ENCODE assay signal across 9 mouse cellular contexts in the genomic region with DNA sequence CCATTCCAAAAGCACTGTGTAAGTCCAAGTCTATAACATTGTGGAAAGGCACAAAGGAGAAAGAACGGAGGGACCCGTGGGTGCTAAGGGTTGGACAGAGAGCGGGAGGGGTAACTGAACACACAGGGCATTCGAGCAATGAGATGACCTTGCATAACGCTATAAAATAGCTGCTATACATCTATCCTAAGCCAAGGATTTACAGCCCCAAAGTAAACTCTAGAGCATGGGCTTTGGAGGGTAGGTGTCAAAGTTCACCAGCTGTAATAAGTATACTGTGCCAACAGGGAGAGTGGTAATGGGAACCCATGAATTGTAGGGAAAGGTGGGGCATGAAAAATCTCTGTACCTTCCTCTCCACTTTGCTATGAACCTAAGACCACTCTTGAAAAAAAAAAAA. TPM values are rescaled to one million over a fixed set of nuclear protein-coding genes. Genes with fewer than 3 reads are reported as not detected.
DNase-seq lines count a peak whose midpoint lies in the region; ATAC-seq and TF ChIP-seq lines count a peak whose summit lies in the region.
"Had no signal": no experiment of that assay in that cellular context is flagged by ENCODE, and none has a peak within 500 bp of the region (broad histone marks: within the 10 kb centered on the region; RNA-seq: fewer than 3 reads in every experiment).

Gene Ola1 (minus strand): TSS at position 12 of the 400 bp plus-strand sequence.

- no peak within 1 kb of the TSS for H3K27ac ChIP-seq in ES-E14 (ENCODE audit: insufficient read depth, low read depth, low read length, poor library complexity, severe bottlenecking)

- no peaks in the 10 kb centered on the region for H3K27me3 ChIP-seq in megakaryocyte, embryonic 14.5 days (replicated peaks)

- no peak within 1 kb of the TSS for H3K9ac ChIP-seq in ES-E14 (ENCODE audit: insufficient read depth, low read depth, low read length, poor library complexity, severe bottlenecking)

- no peaks in the 10 kb centered on the region for H3K4me1 ChIP-seq in ES-E14 (ENCODE audit: control insufficient read depth in 2 of 2, insufficient read depth in 2 of 2, low read length in 2 of 2, poor library complexity in 1 of 2)
- peaks cover 4% of the 10 kb centered on the region for H3K4me1 ChIP-seq in megakaryocyte, embryonic 14.5 days

- no peak within 1 kb of the TSS for H3K4me3 ChIP-seq in ES-E14 (ENCODE audit: insufficient read depth in 1 of 2, low read depth in 1 of 2, low read length in 2 of 2, poor library complexity in 1 of 2, severe bottlenecking in 1 of 2)
- H3K4me3 ChIP-seq in megakaryocyte, embryonic 14.5 days (replicated peaks), result no peak within 1 kb of the TSS
- H3K4me3 ChIP-seq: erythroblast, embryonic 14.5 days had no signal

- no peak for DNase-seq in ES-E14 (ENCODE audit: low read depth, low spot score)
- no peak for DNase-seq in adrenal gland, postnatal 14 days
- no peak for DNase-seq in gastrocnemius, postnatal 10 days
- DNase-seq in embryo, embryonic 11 days, result no peak
- no peak for DNase-seq in ovary, postnatal 10 days (ENCODE audit: low spot score)
- no peak for DNase-seq in cerebellum, adult 18-20 months

- ATAC-seq in inflammation-experienced regulatory T-cells, adult 6 months, result no peak

- no peaks in the 10 kb centered on the region for H3K36me3 ChIP-seq in ES-E14 (ENCODE audit: control insufficient read depth, insufficient read depth, low read length, poor library complexity, severe bottlenecking)
- H3K36me3 ChIP-seq in megakaryocyte, embryonic 14.5 days (replicated peaks; ENCODE audit: low read length), result no peaks in the 10 kb centered on the region

- in situ Hi-C loops in ES-E14 (cut with MboI; ENCODE audit: low sequenced_read_pairs in 2 of 2, unreplicated experiment in 2 of 2), result no loop called here

- no peaks in the 10 kb centered on the region for H3K9me3 ChIP-seq in ES-E14 (ENCODE audit: control insufficient read depth, insufficient read depth, low read depth, low read length)
- peaks cover 4% of the 10 kb centered on the region for H3K9me3 ChIP-seq in megakaryocyte, embryonic 14.5 days

TF ChIP-seq in ES-E14, 5 proteins besides CTCF, POLR2A, EP300 and RAD21:
- TF ChIP-seq ZNF384 (IDR thresholded peaks at IDR 0.05; ENCODE audit: low read depth, low read length) (no peak), ZC3H11A (IDR thresholded peaks at IDR 0.05; ENCODE audit: borderline replicate concordance, low read depth, low read length) (no peak), HCFC1 (IDR thresholded peaks at IDR 0.05; ENCODE audit: borderline replicate concordance, insufficient read depth, low read length) (no peak)

RNA-seq across cellular contexts. Expression of gene Ola1, which starts in this region (rescaled TPM):
- 61.5 and 90.5 TPM in 2 replicates for total RNA-seq in ES-E14 (2012; rRNA removed)
- 45.0 and 47.3 TPM in 2 replicates for total RNA-seq in adrenal gland, postnatal 14 days (2021)
- 100 to 1,000 TPM; 101 to 120 TPM for total RNA-seq in gastrocnemius, postnatal 10 days (2021)
- polyA plus RNA-seq in inflammation-experienced regulatory T-cells, adult 6 months (2017; shearing (Covaris generic)), result 10 to 100 TPM; 68.4 to 91.6 (median 88.3) TPM
- 25.8 and 26.7 TPM in 2 replicates for polyA plus RNA-seq in megakaryocyte, embryonic 14.5 days (2012; ENCODE audit: insufficient read depth, low replicate concordance)
